ENCODE assay signal across 15 mouse cellular contexts in genomic region chr10:117425907-117426614, GRCm38 (mm10). TPM values are rescaled to one million over a fixed set of nuclear protein-coding genes. Genes with fewer than 3 reads are reported as not detected.
DNase-seq lines count a peak whose midpoint lies in the region; ATAC-seq and TF ChIP-seq lines count a peak whose summit lies in the region.
"Had no signal": no experiment of that assay in that cellular context is flagged by ENCODE, and none has a peak within 500 bp of the region (broad histone marks: within the 10 kb centered on the region; RNA-seq: fewer than 3 reads in every experiment).

No protein-coding gene starts in this region.

- H3K4me2 ChIP-seq in hindbrain, embryonic 14.5 days (replicated peaks), result 0 out of 2 replicates have a peak overlapping the region, but pooled peaks have one; percentile 6
- H3K4me2 ChIP-seq in midbrain, postnatal 0 days (ENCODE audit: low read depth, low read length, poor library complexity, severe bottlenecking), result no peak overlapping the region
- H3K4me2 ChIP-seq: embryonic facial prominence, embryonic 13.5 days; heart, embryonic 15.5 days; intestine, embryonic 15.5 days had no signal

- no peaks in the 10 kb centered on the region for H3K36me3 ChIP-seq in hindbrain, embryonic 14.5 days (replicated peaks; ENCODE audit: control insufficient read depth, insufficient read depth)
- H3K36me3 ChIP-seq in midbrain, postnatal 0 days (ENCODE audit: insufficient read depth, low read length), result no peaks in the 10 kb centered on the region
- H3K36me3 ChIP-seq: embryonic facial prominence, embryonic 13.5 days; heart, embryonic 15.5 days; intestine, embryonic 15.5 days had no signal

- no peak overlapping the region for H3K4me3 ChIP-seq in hindbrain, embryonic 14.5 days (replicated peaks; ENCODE audit: low read length)
- H3K4me3 ChIP-seq in midbrain, postnatal 0 days (ENCODE audit: low read depth, low read length), result no peak overlapping the region
- H3K4me3 ChIP-seq: embryonic facial prominence, embryonic 13.5 days; heart, embryonic 15.5 days; intestine, embryonic 15.5 days; myocyte had no signal

- H3K27ac ChIP-seq in hindbrain, embryonic 14.5 days, result no peak overlapping the region
- no peak overlapping the region for H3K27ac ChIP-seq in midbrain, postnatal 0 days (ENCODE audit: low read depth, low read length)
- H3K27ac ChIP-seq: embryonic facial prominence, embryonic 13.5 days; heart, embryonic 15.5 days; intestine, embryonic 15.5 days had no signal

- no peaks in the 10 kb centered on the region for H3K9me3 ChIP-seq in hindbrain, embryonic 14.5 days (ENCODE audit: control insufficient read depth, low read length)
- no peaks in the 10 kb centered on the region for H3K9me3 ChIP-seq in midbrain, postnatal 0 days (ENCODE audit: low read length)
- H3K9me3 ChIP-seq: embryonic facial prominence, embryonic 13.5 days; heart, embryonic 15.5 days; intestine, embryonic 15.5 days had no signal

- TF ChIP-seq CTCF in midbrain, postnatal 0 days (IDR thresholded peaks at IDR 0.05), result no peak

- H3K9ac ChIP-seq in hindbrain, embryonic 14.5 days, result no peak overlapping the region
- no peak overlapping the region for H3K9ac ChIP-seq in midbrain, postnatal 0 days (replicated peaks; ENCODE audit: low read length, poor library complexity, severe bottlenecking)
- H3K9ac ChIP-seq: embryonic facial prominence, embryonic 13.5 days; heart, embryonic 15.5 days; intestine, embryonic 15.5 days had no signal

- H3K4me1 ChIP-seq in hindbrain, embryonic 14.5 days (replicated peaks; ENCODE audit: control insufficient read depth, insufficient read depth, low read length), result peaks cover 5% of the 10 kb centered on the region; the same call in 1 of the 2 replicates
- peaks cover 3% of the 10 kb centered on the region; the same call in 1 of the 2 replicates for H3K4me1 ChIP-seq in midbrain, postnatal 0 days (ENCODE audit: insufficient read depth, low read length)
- H3K4me1 ChIP-seq: embryonic facial prominence, embryonic 13.5 days; heart, embryonic 15.5 days; intestine, embryonic 15.5 days had no signal

- WGBS in hindbrain, embryonic 14.5 days, result 18% methylated on average over 11 of the region's 11 CpGs
- WGBS in midbrain, postnatal 0 days, result 24% methylated on average over 11 of the region's 11 CpGs

- no peaks in the 10 kb centered on the region for H3K27me3 ChIP-seq in hindbrain, embryonic 14.5 days (ENCODE audit: control insufficient read depth, insufficient read depth, low read length)
- H3K27me3 ChIP-seq in midbrain, postnatal 0 days (ENCODE audit: insufficient read depth, low read length), result peaks cover 1% of the 10 kb centered on the region; the same call in 1 of the 2 replicates
- H3K27me3 ChIP-seq: embryonic facial prominence, embryonic 13.5 days; heart, embryonic 15.5 days; intestine, embryonic 15.5 days had no signal

- peak; percentile 83 for ATAC-seq in hindbrain, embryonic 14.5 days (ENCODE audit: low FRiP score)
- ATAC-seq in midbrain, postnatal 0 days (ENCODE audit: low FRiP score), result peak; percentile 34; the same call in 1 of the 2 replicates
- ATAC-seq: intestine, embryonic 15.5 days; lung, postnatal 0 days had no signal

- DNase-seq in embryo, embryonic 10 days (ENCODE audit: low spot score), result peak; percentile 83
- DNase-seq in embryo, embryonic 9.5 days (ENCODE audit: extremely low spot score), result no peak
- peak; percentile 78 for DNase-seq in embryo, embryonic 11 days
- DNase-seq in hindbrain, embryonic 14.5 days (ENCODE audit: low spot score), result peak; percentile 70
- DNase-seq in midbrain, postnatal 0 days (ENCODE audit: low spot score), result peak; percentile 78
- DNase-seq in ovary, postnatal 10 days (ENCODE audit: low spot score), result no peak
- DNase-seq in adrenal gland, adult 2 months, result no peak
- no peak for DNase-seq in gastrocnemius, adult 18-20 months (ENCODE audit: low spot score)
- DNase-seq: cerebellum, adult 11 months; right cerebral cortex, postnatal 25 days had no signal

RNA-seq across cellular contexts. Expression of gene Cpsf6, which starts 46.2 kb away (rescaled TPM):
- 152 and 168 TPM in 2 replicates for polyA plus RNA-seq in hindbrain, embryonic 14.5 days (2014; fragmentation: Nextera tagmentation; extraction: Ambion mirVana)
- total RNA-seq in midbrain, postnatal 0 days (2014; rRNA removed), result 120 and 151 TPM in 2 replicates
- polyA plus RNA-seq in midbrain, postnatal 0 days (2015; fragmentation: Nextera tagmentation; extraction: Ambion mirVana), result 78.9 and 85.1 TPM in 2 replicates
- 10 to 100 TPM; 49.8 to 72.7 TPM for total RNA-seq in adrenal gland, adult 2 months (2021)
- 62.5 and 78.5 TPM in 2 replicates for polyA plus RNA-seq in adrenal gland, adult 2 months (2012; rRNA removed)
- total RNA-seq in gastrocnemius, adult 18-20 months (2021), result 10 to 100 TPM; 18.1 to 22.0 TPM

Comparison
In these comparisons a context has a peak if more than half of its experiments do, and no peak if none do; other contexts are left out.
1. DNase-seq: peak in embryo, embryonic 10 days (single experiment), embryo, embryonic 11 days (single experiment), hindbrain, embryonic 14.5 days (single experiment) and midbrain, postnatal 0 days (single experiment); none in embryo, embryonic 9.5 days (single experiment), ovary, postnatal 10 days (single experiment), adrenal gland, adult 2 months (single experiment) and gastrocnemius, adult 18-20 months (single experiment).